Mouse (Mus musculus) forebrain, postnatal 0 days (tissue): ENCODE results near the gene Uxs1. TPM values are rescaled to one million over a fixed set of nuclear protein-coding genes. Genes with fewer than 3 reads are reported as not detected.

Experiments
- ATAC-seq: fragments of 200-750 bp; cut with Nextera tagmentation; 2 replicates; pipeline ENCODE4 v1.8.0; 2017; ENCODE audit warnings: mild to moderate bottlenecking, moderate library complexity
- DNase-seq: peaks from one replicate; pipeline ENCODE4 v3.0.0-alpha.2; 2015
- H3K27ac ChIP-seq: fragments of 300-500 bp; sonication (generic); 2 replicates; pipeline ENCODE4 v1.5.1; 2014; ENCODE audit warnings: low read depth, mild to moderate bottlenecking, antibody characterized with exemption, low read length, moderate library complexity, mixed read lengths
- H3K27me3 ChIP-seq: fragments of 300-500 bp; sonication (generic); 2 replicates; pipeline ENCODE4 v1.6.1; 2014; ENCODE audit warnings: mild to moderate bottlenecking, low read length, mixed read lengths; ENCODE audit not compliant: insufficient read depth
- H3K36me3 ChIP-seq: fragments of 300-500 bp; sonication (generic); 2 replicates; pipeline ENCODE4 v1.6.1; 2014; ENCODE audit warnings: mild to moderate bottlenecking, moderate library complexity; ENCODE audit not compliant: insufficient read depth
- H3K4me1 ChIP-seq: fragments of 300-500 bp; sonication (generic); 2 replicates; pipeline ENCODE4 v1.6.1; 2014; ENCODE audit warnings: antibody characterized with exemption; ENCODE audit not compliant: insufficient read depth
- H3K4me2 ChIP-seq: fragments of 300-500 bp; sonication (generic); 2 replicates; pipeline ENCODE4 v1.6.1; 2014; ENCODE audit warnings: low read depth, mild to moderate bottlenecking, moderate library complexity
- H3K4me3 ChIP-seq: fragments of 300-500 bp; sonication (generic); 2 replicates; pipeline ENCODE4 v1.5.1; 2014; ENCODE audit warnings: low read depth, low read length, mixed read lengths
- H3K9ac ChIP-seq: fragments of 300-500 bp; sonication (generic); 2 replicates; pipeline ENCODE4 v1.6.1; 2014; ENCODE audit warnings: mild to moderate bottlenecking
- H3K9me3 ChIP-seq: fragments of 300-500 bp; sonication (generic); 2 replicates; pipeline ENCODE4 v1.6.1; 2016; ENCODE audit warnings: low read length
- CTCF ChIP-seq: sonication (generic); IDR thresholded peaks from 2 replicates; pipeline ENCODE4 v1.5.1; 2016; ENCODE audit warnings: antibody characterized with exemption, control low read depth, low read depth
- WGBS: fragments of 180-500 bp; shearing (Covaris S2); extraction: QIAGEN DNeasy Blood & Tissue Kit; methylation state at CpG from one replicate; pipeline ENCODE4 v1.1.7; 2014; 5-methylcytosine and 5-hydroxymethylcytosine counted together
- polyA plus RNA-seq: library from polyadenylated mRNA; unstranded; fragments of >200 nt; fragmentation: Nextera tagmentation; extraction: Ambion mirVana; gene quantifications from 2 replicates; pipeline ENCODE4 v1.2.1, GENCODE M21; 2015
- total RNA-seq: library from RNA; depleted of rRNA; stranded (reverse); fragments of >200 nt; gene quantifications from 2 replicates; pipeline ENCODE4 v1.2.3, GENCODE M21; 2014

Uxs1 gene
- total and polyA plus RNA-seq, 2 experiments from 2014 or later = 18.0 to 19.7 TPM

DNA sequence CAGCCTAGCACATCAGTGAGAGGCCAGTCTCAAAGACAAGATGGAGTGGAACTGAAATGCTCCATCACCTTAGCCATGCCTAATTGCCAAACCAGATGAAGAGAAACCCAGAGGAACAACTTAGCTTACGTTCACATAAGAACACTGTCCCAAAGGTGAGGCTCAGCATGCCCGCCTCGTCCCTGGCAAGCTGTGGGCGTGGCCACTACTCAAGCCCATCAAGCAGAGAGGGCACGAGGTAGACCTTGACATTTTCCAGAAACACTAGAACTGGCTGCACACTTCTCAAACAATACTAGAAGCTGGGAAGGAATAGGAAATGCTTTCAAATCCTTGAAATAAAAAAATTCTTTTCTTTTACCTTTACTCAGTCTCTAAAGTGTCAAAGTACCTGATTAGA lies 5.0 kb downstream of the Uxs1 start:
- 75% methylated on average over 5 of the region's 5 CpGs for WGBS
- no peak for ATAC-seq

DNA sequence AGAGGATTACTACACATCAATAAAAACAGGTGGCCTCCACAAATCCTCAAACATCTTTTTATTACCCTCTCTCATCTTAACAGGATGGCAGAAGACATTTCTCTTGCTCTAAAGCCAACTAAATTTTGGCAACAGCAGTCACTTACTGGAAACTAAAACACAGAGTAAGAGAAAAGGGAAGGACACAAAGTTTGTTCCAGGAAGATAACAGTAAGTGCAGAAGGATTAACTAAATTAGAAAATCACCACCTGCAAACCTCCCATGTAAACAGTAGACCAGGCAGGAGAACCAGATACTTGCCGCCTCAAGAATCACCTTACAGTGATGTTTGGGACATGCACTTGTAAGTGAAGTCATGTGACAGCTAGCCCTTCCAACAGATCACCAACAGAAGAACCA lies 5.8 kb downstream of the Uxs1 start:
- TF ChIP-seq CTCF = no peak
- ATAC-seq (no peak), DNase-seq (no peak)
- WGBS = 97% methylated on average over 1 of the region's 1 CpGs
- H3K27ac ChIP-seq = no peak overlapping the region
- H3K4me1 ChIP-seq = peaks cover 10% of the 10 kb centered on the region
- no peak overlapping the region for H3K4me3 ChIP-seq
- H3K27me3 ChIP-seq = no peaks in the 10 kb centered on the region
- no peak overlapping the region for H3K9ac ChIP-seq
- no peak overlapping the region for H3K4me2 ChIP-seq
- H3K36me3 ChIP-seq = no peaks in the 10 kb centered on the region
- no peaks in the 10 kb centered on the region for H3K9me3 ChIP-seq

More for the DNA sequence above, 5.0 kb downstream of the Uxs1 start:
- no peak overlapping the region for H3K27ac ChIP-seq
- no peak overlapping the region for H3K9ac ChIP-seq
- no peak overlapping the region for H3K4me3 ChIP-seq
- H3K4me2 ChIP-seq = no peak overlapping the region
- TF ChIP-seq CTCF = no peak
- H3K36me3 ChIP-seq = no peaks in the 10 kb centered on the region
- H3K4me1 ChIP-seq = peaks cover 10% of the 10 kb centered on the region
- no peaks in the 10 kb centered on the region for H3K9me3 ChIP-seq
- no peak for DNase-seq
- no peaks in the 10 kb centered on the region for H3K27me3 ChIP-seq

DNA sequence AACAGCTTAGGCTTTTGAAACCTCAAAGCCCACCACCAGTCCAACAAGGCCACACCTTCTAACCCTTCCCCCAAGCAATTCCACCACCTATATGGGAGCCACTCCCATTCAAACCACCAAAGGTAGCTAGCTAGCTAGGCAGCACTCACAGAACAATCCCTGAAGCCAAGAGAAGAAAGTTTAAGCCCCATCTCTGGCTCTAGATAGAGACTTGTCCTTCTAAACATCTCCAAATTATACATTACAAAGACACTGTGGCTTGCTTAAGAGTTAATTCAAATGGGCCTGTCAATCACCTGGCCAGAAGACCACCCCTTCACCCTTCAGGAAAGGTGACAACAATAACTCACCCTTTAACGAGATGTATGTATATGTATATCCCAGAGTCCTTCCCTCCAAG lies 7.0 kb downstream of the Uxs1 start:
- Histone ChIP-seq H3K36me3 (no peaks in the 10 kb centered on the region), H3K4me2 (no peak overlapping the region), H3K9ac (no peak overlapping the region), H3K4me1 (peaks cover 4% of the 10 kb centered on the region; the same call in 1 of the 2 replicates), H3K4me3 (no peak overlapping the region), H3K27me3 (no peaks in the 10 kb centered on the region), H3K27ac (no peak overlapping the region), H3K9me3 (no peaks in the 10 kb centered on the region)
- DNase-seq (no peak), ATAC-seq (no peak)
- WGBS = 42% methylated on average over 1 of the region's 1 CpGs
- no peak for TF ChIP-seq CTCF

DNA sequence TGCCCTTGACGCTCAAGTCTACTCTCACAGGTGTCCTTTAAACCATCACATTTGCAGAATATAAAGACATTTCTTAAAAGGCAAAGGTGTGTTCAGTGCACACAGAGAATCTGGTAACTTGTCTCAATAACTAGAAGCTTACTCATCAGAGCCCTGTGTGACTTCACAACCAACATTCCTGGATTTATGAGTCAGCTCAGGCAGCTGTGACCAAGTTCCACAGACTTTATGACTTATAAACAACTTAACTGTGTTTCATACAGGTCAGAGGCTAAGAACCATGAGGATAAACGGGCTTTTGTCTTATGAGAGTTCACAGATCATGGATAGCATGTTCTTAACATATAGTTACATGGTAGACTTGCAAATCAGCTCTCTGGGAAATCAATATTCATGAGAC lies 8.5 kb downstream of the Uxs1 start:
- TF ChIP-seq CTCF = no peak
- WGBS = 91% methylated on average over 2 of the region's 2 CpGs
- no peak for ATAC-seq

DNA sequence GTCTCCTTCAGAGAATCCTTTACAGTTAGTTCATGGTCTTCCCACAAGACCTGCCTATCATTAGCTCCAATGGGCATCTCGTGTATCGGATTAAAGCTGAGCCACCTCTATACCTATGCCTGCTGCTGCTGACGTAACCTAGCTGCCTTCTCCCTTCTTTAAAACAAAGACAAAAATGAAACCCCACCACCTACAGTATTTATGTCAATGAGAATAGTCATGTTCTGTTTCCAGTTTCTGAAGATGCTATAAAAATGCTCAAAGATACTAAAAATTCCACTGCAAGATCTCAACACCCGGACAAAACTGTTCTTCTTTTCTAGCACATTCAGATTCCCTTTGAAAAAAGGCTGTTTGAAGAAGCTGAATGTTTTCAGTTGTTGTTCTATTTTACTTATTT lies 9.2 kb downstream of the Uxs1 start:
- TF ChIP-seq CTCF = no peak
- no peak overlapping the region for H3K4me3 ChIP-seq
- no peak overlapping the region for H3K9ac ChIP-seq
- no peaks in the 10 kb centered on the region for H3K4me1 ChIP-seq
- ATAC-seq (no peak), DNase-seq (no peak)
- 82% methylated on average over 4 of the region's 4 CpGs for WGBS
- no peaks in the 10 kb centered on the region for H3K9me3 ChIP-seq
- no peak overlapping the region for H3K27ac ChIP-seq
- no peaks in the 10 kb centered on the region for H3K36me3 ChIP-seq
- no peaks in the 10 kb centered on the region for H3K27me3 ChIP-seq
- H3K4me2 ChIP-seq = no peak overlapping the region

More for the DNA sequence above, 8.5 kb downstream of the Uxs1 start:
- Histone ChIP-seq H3K27me3 (no peaks in the 10 kb centered on the region), H3K27ac (no peak overlapping the region), H3K36me3 (no peaks in the 10 kb centered on the region), H3K4me2 (no peak overlapping the region), H3K4me3 (no peak overlapping the region), H3K9me3 (no peaks in the 10 kb centered on the region), H3K9ac (no peak overlapping the region), H3K4me1 (no peaks in the 10 kb centered on the region)
- no peak for DNase-seq

DNA sequence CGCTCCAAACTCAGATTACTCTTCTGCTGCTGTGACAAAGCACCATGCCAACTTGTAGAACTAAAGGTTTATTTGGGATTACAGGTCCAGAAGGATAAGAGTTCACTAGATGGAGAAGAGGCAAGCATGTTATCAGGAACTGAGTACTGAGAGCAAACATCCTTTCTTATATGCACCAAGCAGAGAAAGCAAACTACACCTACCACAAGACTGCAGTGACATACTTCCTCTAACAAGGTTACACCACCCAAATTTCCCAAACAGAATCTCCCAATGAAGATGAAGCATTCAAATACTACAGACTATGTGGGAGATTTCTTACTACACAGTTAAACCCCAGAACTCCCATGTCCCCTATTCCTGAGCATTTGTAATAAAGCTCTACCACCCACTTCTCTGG lies 15.8 kb downstream of the Uxs1 start:
- 100% methylated on average over 1 of the region's 1 CpGs for WGBS
- no peaks in the 10 kb centered on the region for H3K4me1 ChIP-seq
- H3K27ac ChIP-seq = no peak overlapping the region
- H3K4me3 ChIP-seq = no peak overlapping the region
- H3K36me3 ChIP-seq = no peaks in the 10 kb centered on the region
- H3K27me3 ChIP-seq = no peaks in the 10 kb centered on the region
- DNase-seq (no peak), ATAC-seq (no peak)
- no peak overlapping the region for H3K4me2 ChIP-seq
- H3K9me3 ChIP-seq = no peaks in the 10 kb centered on the region
- TF ChIP-seq CTCF = no peak
- H3K9ac ChIP-seq = no peak overlapping the region

DNA sequence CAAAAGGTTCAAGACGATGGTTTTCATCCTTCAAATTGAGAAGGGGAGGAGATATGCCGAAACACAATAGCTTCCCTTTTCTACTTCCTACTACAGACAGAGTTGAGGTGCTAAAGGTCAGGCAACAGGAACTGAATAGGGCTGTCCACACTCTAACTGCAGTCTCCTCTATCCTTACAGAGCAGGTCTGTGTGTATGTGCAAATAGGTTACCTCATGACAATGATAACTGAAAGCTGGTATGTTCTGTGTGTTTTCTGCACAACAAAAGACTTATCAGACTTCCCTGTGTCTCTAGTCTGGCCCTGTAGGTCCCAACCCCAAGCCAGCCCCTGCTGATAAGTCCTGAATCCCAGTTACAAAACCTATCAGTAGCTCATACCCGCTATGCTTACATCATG lies 16.5 kb downstream of the Uxs1 start:
- ATAC-seq = no peak
- Histone ChIP-seq H3K36me3 (no peaks in the 10 kb centered on the region), H3K4me3 (no peak overlapping the region), H3K27me3 (no peaks in the 10 kb centered on the region), H3K4me2 (no peak overlapping the region), H3K27ac (no peak overlapping the region), H3K9ac (no peak overlapping the region), H3K4me1 (no peaks in the 10 kb centered on the region), H3K9me3 (no peaks in the 10 kb centered on the region)
- DNase-seq = no peak
- no peak for TF ChIP-seq CTCF
- 77% methylated on average over 3 of the region's 3 CpGs for WGBS

DNA sequence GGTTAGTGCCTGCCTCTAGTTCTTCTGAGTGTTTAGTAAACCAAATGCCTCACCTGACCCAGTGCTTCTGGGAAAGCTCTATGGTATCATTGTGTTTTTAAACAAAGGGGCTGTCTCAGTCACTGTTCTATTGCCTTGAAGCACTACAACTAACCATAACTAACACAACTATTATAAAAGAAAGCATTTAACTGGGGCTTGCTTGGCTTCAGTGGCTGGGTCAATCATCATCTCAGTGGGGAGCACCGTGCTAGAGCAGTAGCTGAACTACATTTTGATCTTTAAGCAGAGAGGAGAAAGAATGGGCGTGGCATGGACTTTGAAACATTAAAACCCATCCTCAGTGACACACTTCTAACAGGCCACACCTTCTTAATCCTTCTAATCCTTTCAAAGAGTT lies 18.2 kb downstream of the Uxs1 start:
- no peaks in the 10 kb centered on the region for H3K36me3 ChIP-seq
- no peak overlapping the region for H3K4me2 ChIP-seq
- H3K27ac ChIP-seq = no peak overlapping the region
- ATAC-seq = no peak
- H3K9ac ChIP-seq = no peak overlapping the region
- H3K4me3 ChIP-seq = no peak overlapping the region
- no peaks in the 10 kb centered on the region for H3K9me3 ChIP-seq
- 93% methylated on average over 2 of the region's 2 CpGs for WGBS
- TF ChIP-seq CTCF = no peak
- DNase-seq = no peak
- H3K4me1 ChIP-seq = no peaks in the 10 kb centered on the region
- H3K27me3 ChIP-seq = no peaks in the 10 kb centered on the region
